Mouse (Mus musculus) brain, embryonic 14.5 days (tissue): ENCODE measurements around the gene Resp18.

Source experiments
- CTCF ChIP-seq: fragments of 200-500 bp; IDR thresholded peaks from 2 replicates; pipeline ENCODE4 v1.5.1; 2012; ENCODE audit warnings: inconsistent platforms, mild to moderate bottlenecking, moderate library complexity, borderline replicate concordance; ENCODE audit not compliant: insufficient read depth, insufficient read length; ENCODE audit errors: extremely low read depth
- POLR2A ChIP-seq: fragments of 200-500 bp; IDR thresholded peaks from 2 replicates; pipeline ENCODE4 v1.6.1; 2012; ENCODE audit warnings: mild to moderate bottlenecking, inconsistent platforms, borderline replicate concordance; ENCODE audit not compliant: poor library complexity, insufficient read depth, insufficient read length, severe bottlenecking; ENCODE audit errors: extremely low read depth

DNA sequence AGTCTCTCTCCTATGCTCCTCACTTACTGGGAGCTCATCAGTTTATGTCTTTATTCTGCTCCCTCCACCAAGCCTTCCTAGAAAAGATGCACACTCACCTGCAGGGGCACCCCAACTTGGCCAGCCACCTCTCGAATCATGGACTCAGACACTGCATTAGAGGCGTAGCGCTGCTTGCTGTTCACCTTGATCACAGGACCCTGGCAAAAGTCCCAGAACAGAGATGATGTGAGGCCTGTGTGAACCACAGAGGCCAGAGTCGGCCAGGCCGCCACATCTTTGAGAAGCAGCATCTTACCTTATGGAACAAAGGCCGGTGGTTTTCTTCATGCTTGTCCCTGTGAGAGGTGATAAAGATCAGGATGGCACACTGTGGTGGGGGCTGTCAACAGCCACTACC, 33.5 kb upstream of the Resp18 start:
- no peak for TF ChIP-seq CTCF
- no peak for TF ChIP-seq POLR2A
